In genomic region chr17:8254268-8254667, GRCm38 (mm10) we compare ENCODE assay signal across 21 mouse cellular contexts. TPM values are rescaled to one million over a fixed set of nuclear protein-coding genes. Genes with fewer than 3 reads are reported as not detected.
"Had no signal": no experiment of that assay in that cellular context is flagged by ENCODE, and none has a peak within 500 bp of the region (broad histone marks: within the 10 kb centered on the region; RNA-seq: fewer than 3 reads in every experiment).

No protein-coding gene starts in this region.

- H3K9me3 ChIP-seq: midbrain, embryonic 10.5 days; midbrain, embryonic 13.5 days; neural tube, embryonic 13.5 days; neural tube, embryonic 15.5 days; stomach, embryonic 15.5 days had no signal

- DNase-seq: lung, adult 18-20 months; lung, embryonic 14.5 days; lung, postnatal 10 days; lung, postnatal 4 days; retina, postnatal 1 day; right cerebral cortex, adult 18-20 months; right cerebral cortex, postnatal 25 days; right cerebral cortex, postnatal 4 days; spleen, adult 18-20 months; thymus, adult 2 months; thymus, postnatal 25 days; thymus, postnatal 4 days had no signal

- H3K27me3 ChIP-seq: midbrain, embryonic 13.5 days; neural tube, embryonic 13.5 days; neural tube, embryonic 15.5 days; stomach, embryonic 15.5 days had no signal

- ATAC-seq: midbrain, embryonic 13.5 days; midbrain, embryonic 16.5 days had no signal

- H3K27ac ChIP-seq: midbrain, embryonic 10.5 days; midbrain, embryonic 13.5 days; neural tube, embryonic 13.5 days; neural tube, embryonic 15.5 days; stomach, embryonic 15.5 days; stomach, postnatal 0 days had no signal

- H3K36me3 ChIP-seq: midbrain, embryonic 10.5 days; midbrain, embryonic 13.5 days; neural tube, embryonic 13.5 days; neural tube, embryonic 15.5 days; stomach, embryonic 15.5 days had no signal

- H3K9ac ChIP-seq: lung, embryonic 14.5 days; midbrain, embryonic 13.5 days; neural tube, embryonic 13.5 days; neural tube, embryonic 15.5 days; stomach, embryonic 15.5 days had no signal

- H3K4me2 ChIP-seq: lung, embryonic 14.5 days; midbrain, embryonic 13.5 days; neural tube, embryonic 13.5 days; neural tube, embryonic 15.5 days; stomach, embryonic 15.5 days had no signal

- H3K4me3 ChIP-seq: midbrain, embryonic 10.5 days; midbrain, embryonic 13.5 days; myocyte; neural tube, embryonic 13.5 days; neural tube, embryonic 15.5 days; stomach, embryonic 15.5 days had no signal

- H3K4me1 ChIP-seq: midbrain, embryonic 10.5 days; midbrain, embryonic 13.5 days; neural tube, embryonic 13.5 days; neural tube, embryonic 15.5 days; stomach, embryonic 15.5 days had no signal

RNA-seq across cellular contexts. Expression of gene Ccr6, which starts 18.4 kb away (rescaled TPM):
- polyA plus RNA-seq: lung, embryonic 14.5 days; midbrain, embryonic 10.5 days; midbrain, embryonic 13.5 days; midbrain, embryonic 16.5 days; myocyte; neural tube, embryonic 11.5 days; neural tube, embryonic 13.5 days; neural tube, embryonic 15.5 days had no signal
